Mouse (Mus musculus) mouse trophoblast stem cell (cell line): Measurements from ENCODE around the gene 4930404N11Rik.

Experiments used
- in situ Hi-C, 2 experiments: fragments of 300-500 bp; cut with MseI, MboI; formaldehyde crosslinking; loops; 2 replicates in 1 of 2; 3 replicates in 1 of 2; pipeline ENCODE4 v1.15.1; 2025

The 4930404N11Rik gene

DNA sequence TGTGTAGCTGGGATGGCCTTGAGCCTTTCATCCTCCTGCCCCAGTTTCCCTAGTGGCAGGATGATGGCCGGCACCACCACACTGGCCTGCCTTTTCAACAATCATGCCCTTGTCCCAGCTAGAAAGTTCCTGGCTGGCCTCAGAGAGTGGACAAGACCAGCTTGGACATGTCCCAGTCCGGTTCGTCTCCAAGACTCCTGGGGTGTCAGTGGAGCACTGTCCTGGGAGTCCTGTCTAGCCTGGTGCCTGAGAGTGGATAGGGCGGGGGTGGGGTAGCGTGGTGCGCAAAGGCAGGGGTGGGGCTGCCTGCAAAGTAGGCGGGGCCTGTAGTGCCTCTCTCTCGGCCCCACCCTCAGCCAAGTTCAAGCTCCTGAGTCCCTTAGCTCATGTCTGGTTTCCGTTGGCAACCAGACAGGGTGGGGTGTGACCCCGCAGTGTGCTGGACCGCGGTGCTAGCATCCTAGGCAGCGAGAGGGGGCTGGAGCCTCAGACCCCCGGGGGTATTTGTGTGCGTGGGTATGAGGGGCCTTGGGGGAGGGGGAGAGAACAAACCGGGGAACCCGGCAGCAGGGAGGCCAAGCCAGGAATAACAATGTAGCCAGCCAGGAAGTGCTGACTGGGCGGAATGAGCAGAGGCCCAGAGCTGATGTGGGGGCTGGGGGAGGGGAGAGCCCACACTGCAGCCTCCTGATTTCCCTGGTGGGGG, 36.1 kb upstream of the 4930404N11Rik start:
- in situ Hi-C loops: no loop called here

GRCm38 (mm10) chr10:81401205-81401520, 35.5 kb upstream of the 4930404N11Rik start:
- in situ Hi-C loops: no loop called here

DNA sequence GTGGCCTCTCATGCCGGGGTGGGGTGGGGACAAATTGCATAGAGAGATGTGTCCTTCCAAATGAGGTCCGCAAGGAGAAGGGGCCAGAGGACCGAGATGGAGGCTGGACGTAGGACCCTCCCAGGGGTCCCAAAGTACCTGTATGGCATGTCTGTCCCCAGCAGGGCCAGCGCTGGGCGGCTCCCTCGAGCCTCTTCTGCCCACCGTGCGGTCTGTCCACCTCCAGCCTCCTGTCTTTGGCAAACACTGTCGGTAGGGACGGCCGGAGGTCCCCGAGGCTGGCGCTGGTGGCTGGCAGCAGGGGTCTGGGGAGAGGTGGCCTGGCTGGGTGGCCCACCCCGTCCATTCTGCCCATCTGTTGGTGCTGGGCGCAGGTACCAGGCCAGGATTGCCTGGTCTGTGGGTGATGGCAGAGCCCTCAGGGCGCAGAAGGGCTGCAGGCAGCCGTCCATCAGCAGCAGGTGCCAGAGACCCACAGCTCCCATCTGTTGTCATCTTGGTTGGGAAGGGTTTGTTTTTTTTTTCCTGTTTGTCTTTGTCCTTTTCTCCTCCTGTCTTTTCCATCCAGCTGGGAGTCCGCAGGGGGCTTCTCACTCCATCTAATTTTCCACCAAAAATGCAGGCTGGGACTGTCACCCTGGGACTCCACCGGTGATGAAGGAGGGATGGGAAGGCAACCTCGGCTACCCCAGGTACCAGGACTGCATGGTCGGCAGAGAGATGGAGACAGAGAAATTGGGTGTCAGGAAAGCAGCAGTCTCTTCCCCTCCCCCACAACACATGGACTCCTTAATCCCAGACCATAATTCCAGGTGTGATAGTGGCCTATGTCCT, 35.0 kb upstream of the 4930404N11Rik start:
- in situ Hi-C loops: no loop called here

DNA sequence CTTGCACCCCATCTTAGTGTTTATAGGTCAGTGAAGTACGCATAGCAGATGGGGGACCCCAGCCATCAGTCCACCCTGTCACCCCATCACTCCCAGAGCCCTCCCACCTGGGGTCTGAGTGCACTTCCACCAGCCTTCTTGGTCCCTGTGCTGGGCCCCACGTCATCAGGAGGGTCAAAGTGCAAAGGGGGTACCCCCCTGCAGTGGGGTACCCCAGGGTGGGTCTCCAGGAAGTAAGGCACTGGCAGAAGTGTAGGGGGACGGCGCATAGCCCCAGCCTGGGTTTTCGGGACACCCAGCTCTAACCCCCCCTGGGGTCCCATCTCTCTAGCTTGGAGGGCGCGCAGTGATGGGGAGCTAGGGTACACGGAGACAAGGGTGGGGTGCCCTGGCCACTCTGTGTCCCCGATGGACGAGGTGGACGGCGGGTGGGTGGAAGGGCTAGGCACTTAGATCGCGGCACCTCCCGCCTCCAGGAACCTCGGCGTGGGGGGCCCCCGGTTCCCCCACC, 34.2 kb upstream of the 4930404N11Rik start:
- in situ Hi-C loops: no loop called here

DNA sequence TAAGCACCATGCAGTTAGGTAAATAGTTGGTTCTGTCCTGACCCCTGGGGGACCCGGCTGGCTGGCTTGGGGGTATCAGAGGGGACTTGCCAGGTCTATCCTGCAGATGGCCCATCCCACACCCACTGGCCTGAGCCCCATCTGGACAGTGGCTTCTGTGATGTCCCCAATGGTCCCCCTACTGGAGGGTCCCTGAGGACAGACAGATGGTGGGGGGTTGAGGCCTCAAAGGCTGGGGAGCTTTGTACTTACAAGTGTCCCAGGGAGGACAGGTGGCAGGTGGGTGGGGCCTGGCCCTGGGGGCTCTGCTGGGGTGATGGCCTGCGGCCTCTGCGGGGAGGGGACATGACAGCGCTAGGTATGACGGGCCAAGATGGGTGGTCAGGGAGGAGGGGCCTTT, 33.7 kb upstream of the 4930404N11Rik start:
- in situ Hi-C loops: no loop called here

- in situ Hi-C loops: no loop called here
Observed at GRCm38 (mm10) chr10:81396749-81397148, 31.1 kb upstream of the 4930404N11Rik start.

DNA sequence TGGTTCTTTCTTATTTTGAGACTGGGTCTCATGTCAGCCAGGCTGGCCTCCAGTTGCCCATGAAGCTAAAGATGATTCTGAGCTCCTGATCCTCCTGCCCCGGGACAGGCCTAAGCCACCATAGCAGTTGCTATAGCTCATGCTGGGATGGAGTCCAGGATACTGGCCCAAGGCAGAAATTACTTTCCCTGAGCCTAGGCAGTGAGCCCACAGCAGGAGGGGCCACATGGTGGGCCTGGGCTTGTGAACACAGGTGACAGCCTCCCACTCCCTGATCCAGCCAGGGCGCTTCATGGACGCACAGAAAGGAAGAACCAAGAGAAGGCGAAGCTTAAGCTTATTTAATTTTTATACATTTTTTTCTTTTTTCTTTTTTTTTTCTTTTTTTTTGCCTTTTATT, 30.2 kb upstream of the 4930404N11Rik start:
- in situ Hi-C loops: no loop called here

DNA sequence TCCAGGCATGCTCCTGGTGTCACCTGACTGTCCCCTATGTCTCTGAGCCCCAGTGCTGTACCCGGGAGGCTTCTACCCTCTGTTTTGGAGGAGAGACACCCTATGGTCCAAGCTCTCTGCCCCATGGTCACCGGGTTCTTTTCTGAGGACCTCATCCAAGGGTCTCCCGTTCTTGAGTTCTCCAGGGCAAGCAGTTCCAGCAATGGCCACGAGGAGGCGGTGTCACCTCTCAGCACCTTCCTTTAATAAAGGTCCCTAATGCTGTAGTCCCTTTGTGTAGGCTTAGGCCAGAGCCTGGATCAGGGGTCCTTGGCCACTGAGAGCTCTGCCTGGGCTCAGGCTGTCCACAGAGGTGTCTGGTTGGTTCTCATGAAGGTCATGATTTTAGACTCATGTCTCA, 29.5 kb upstream of the 4930404N11Rik start:
- in situ Hi-C loops: no loop called here

- in situ Hi-C loops: loop anchor here (5.0 kb wide), 1 partner anchor 59 kb away; no protein-coding TSS in a partner anchor
Observed at GRCm38 (mm10) chr10:81393456-81394063, 27.9 kb upstream of the 4930404N11Rik start.

DNA sequence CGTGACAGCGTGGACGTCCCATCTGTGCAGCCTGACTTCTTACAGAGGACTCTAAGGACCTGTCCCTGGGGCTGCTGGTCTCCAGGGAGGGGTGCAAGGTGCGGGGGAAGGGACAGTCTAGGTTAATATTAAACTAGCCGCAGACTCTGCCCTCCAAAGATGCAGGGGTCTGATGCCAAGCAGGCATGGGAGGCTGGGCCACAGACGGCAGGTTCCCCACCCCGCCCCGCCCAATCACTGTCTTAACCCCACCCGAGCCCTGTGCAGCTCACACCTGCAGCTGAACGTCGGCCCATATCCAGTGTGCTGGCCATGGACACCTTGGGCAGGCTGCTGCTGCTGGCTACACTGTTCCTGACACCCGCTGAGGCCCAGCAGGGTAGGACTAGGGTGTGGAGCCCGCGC, 27.2 kb upstream of the 4930404N11Rik start, which contains the start of gene Smim24:
Gene Smim24 (plus strand): TSS at position 271 of the 405 bp plus-strand sequence.
- in situ Hi-C loops: loop anchor here (5.0 kb wide), 1 partner anchor 60 kb away; no protein-coding TSS in a partner anchor

- in situ Hi-C loops: loop anchor here (5.0 kb wide), 1 partner anchor 60 kb away; no protein-coding TSS in a partner anchor
Observed at GRCm38 (mm10) chr10:81392270-81392669, 26.7 kb upstream of the 4930404N11Rik start.

- in situ Hi-C loops: loop anchor here (5.0 kb wide), 1 partner anchor 62 kb away; no protein-coding TSS in a partner anchor
Observed at GRCm38 (mm10) chr10:81390678-81390965, 25.0 kb upstream of the 4930404N11Rik start.

- in situ Hi-C loops: loop anchor here (5.0 kb wide), 1 partner anchor 62 kb away; no protein-coding TSS in a partner anchor
Observed at GRCm38 (mm10) chr10:81389801-81390677, 24.4 kb upstream of the 4930404N11Rik start.

DNA sequence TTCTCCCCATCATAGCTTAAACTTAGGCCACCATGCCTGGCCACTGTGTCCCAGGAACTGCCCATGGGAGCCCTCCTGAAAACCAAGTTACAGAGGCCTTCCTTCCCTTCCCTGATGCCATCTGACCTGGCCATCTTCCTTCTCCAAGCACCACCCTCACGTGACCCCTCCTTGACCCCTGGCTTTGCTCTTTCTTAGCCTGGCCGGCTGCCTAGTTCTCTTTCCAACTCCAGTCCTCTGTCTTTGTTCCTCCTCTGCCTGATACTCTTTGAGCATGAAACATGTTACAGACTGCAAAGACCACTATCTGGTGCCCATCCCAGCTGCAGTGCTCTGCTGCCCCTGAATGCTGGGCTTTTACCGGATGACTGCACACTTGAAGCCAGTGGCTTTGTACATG, 23.8 kb upstream of the 4930404N11Rik start:
- in situ Hi-C loops: no loop called here

GRCm38 (mm10) chr10:81388505-81389055, 23.0 kb upstream of the 4930404N11Rik start, which contains the start of gene Gm48552:
Gene Gm48552 (plus strand): TSS chr10:81389005.
- in situ Hi-C loops: no loop called here

DNA sequence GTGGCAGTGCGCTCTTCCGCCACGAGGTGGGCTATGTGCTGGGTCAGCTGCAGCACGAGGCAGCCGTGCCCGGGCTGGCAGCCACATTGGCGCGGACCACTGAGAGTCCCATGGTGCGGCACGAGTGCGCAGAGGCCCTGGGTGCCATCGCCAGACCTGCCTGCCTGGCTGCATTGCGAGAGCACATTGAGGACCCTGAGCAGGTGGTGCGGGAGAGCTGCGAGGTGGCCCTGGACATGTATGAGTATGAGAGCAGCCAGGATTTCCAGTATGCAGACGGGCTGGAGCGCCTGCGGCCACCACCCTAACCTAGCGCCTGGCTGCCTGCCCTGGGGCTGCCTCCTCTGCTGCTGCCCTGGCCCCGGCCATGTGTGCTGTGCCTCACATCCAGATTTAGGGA, 22.1 kb upstream of the 4930404N11Rik start:
- in situ Hi-C loops: no loop called here

DNA sequence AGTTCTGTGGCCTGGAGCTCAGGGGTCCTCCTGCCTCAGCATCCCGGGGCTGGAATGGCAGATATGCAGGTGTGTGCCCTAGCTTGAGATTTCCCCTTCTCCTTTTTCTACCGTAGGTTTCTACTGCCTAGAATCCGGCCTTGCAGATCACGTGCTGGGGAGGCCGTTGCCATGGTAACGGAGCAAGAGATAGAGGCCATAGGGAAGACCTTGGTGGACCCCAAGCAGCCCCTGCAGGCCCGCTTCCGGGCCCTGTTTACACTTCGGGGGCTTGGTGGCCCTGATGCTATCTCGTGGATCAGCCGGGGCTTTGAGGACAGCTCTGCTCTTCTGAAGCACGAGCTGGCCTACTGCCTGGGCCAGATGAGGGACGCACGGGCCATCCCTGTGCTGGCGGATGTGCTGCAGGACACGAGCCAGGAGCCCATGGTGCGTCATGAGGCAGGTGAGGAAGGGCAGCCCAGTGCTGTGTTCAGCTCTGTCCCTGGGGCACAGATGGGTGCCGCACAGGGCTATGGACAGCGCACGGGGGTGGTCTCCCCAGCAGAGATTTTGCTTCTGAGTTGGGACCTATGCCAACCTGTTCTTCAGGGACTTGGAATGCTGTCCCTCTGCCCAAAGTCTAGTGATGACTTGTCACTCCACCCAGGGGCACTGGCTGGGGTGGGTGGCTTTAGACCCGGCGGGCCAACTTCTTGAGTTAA, 20.1 kb upstream of the 4930404N11Rik start:
- in situ Hi-C loops: no loop called here

- in situ Hi-C loops: no loop called here
Observed at GRCm38 (mm10) chr10:81384605-81384982, 19.0 kb upstream of the 4930404N11Rik start.

DNA sequence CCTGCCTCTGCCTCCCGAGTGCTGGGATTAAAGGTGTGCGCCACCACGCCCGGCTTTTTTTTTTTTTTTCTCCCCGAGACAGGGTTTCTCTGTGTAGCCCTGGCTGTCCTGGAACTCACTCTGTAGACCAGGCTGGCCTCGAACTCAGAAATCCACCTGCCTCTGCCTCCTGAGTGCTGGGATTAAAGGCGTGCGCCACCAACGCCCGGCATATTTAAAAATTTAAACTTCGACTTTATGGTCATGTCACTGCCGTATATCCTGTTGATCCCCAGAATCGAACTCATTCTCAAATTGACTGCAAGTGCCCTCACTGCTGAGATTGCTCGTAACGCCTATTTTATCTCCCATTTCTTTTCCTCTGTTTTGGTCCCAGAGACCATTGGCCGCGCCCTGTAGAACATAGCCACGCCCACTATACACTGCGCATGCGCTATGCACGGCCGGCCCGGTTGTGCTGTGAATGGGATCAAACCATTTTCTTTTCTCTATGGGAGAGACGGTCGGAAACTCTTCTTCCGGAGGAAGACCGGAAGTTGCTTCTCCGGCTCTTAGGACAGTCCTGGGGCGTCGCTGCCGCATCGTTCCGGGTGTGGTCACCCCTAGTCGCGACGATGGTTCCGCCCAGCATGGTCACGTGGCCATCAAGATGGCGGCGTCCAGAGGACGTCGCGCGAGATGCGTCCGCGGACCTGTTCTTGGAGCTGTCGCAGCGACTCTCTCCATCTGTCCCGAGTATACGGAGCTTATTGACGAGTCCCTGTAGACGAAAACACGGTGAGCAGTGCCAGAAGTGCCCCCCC, 18.4 kb upstream of the 4930404N11Rik start, which contains the start of the genes Dohh and Gm48551:
Gene Dohh (plus strand): TSS at position 627 of the 803 bp plus-strand sequence.
Gene Gm48551 (plus strand): TSS at position 665 of the 803 bp plus-strand sequence.
- in situ Hi-C loops: no loop called here
